Mouse (Mus musculus): ENCODE results near the gene Cx3cl1. TPM values are rescaled to one million over a fixed set of nuclear protein-coding genes. Genes with fewer than 3 reads are reported as not detected.

Gene Cx3cl1
- 1 to 10 TPM; 3.4 to 3.9 TPM for total RNA-seq (2021)

DNA sequence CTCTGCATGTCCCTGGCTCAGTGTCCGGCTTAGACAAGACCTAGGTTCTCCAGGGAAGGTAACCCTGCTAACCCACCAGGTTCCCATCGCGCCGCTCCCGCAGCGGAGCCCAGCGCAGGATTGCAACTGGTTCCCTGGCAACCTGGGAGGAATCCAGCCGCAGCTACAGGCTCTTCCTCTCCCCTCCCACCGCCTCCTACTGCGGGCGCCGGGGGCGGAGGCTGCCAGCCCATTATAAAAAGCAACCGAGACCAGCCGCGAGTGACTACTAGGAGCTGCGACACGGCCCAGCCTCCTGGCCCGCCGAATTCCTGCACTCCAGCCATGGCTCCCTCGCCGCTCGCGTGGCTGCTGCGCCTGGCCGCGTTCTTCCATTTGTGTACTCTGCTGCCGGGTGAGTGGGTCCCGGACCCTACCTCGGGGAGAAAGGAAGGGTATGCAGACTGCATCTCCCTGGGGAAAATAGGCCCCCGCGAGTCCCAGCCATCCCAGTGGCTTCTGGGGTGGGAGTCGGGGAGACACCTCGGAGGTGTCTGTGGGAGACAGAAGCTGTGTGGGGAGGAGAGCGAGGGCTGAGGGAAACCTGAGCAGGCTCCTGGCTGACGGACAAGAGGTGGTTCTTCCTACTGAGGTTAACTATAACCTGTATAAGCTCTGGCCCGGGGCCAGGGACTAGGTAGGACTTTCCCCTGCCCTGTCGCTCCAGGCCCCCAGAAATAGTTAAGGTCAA, at the start of gene Cx3cl1:
Gene Cx3cl1, plus strand, starts transcription at position 69 of the 730 bp plus-strand sequence.
- intact Hi-C loops (cut with DNase I), result loop anchor here (5.0 kb wide), 1 partner anchor 60 kb away; no protein-coding TSS in a partner anchor
- peak; percentile 73 to 75 for DNase-seq

DNA sequence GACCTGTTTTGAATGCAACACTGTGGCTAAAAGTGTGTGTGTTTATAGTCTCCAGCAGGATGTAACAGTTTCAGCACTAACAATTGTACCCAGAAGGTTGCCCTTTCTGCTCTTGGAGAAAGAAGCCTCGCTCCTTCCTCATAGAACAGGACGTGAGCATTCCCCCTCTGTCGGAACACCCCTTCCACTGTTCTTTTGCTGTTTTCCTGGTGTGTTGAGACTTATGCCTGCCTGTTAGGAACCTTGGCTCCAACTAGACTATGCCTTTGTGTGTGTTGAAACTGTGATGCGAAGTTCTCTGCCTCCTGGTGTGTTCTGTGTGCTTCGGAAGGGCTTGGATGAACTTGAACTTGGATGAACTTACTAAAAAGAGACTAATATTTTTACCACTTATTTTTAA, 45.8 kb upstream of the Cx3cl1 start:
- DNase-seq, result no peak
- intact Hi-C loops (cut with DNase I), result no loop called here

DNA sequence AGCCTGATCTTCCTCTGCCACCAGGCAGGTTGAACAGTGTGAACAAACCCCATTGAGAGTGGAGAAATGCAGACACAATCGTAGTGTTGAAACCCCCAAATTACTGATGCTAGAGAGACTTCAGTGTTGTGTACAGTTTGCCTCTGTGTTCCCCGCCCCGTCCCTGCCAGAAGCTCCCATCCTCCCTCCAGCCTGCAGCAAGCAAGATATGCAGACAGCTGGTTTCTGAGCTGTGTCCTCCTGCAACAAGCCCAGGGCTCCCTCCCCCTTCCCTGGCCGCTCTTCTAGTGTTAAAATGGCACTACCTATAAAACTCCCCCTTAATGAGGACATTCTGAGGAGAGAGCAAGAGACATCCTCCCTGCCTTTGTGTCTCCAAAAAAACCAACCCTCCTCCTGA, 42.5 kb upstream of the Cx3cl1 start:
- DNase-seq, result no peak
- intact Hi-C loops (cut with DNase I), result no loop called here

DNA sequence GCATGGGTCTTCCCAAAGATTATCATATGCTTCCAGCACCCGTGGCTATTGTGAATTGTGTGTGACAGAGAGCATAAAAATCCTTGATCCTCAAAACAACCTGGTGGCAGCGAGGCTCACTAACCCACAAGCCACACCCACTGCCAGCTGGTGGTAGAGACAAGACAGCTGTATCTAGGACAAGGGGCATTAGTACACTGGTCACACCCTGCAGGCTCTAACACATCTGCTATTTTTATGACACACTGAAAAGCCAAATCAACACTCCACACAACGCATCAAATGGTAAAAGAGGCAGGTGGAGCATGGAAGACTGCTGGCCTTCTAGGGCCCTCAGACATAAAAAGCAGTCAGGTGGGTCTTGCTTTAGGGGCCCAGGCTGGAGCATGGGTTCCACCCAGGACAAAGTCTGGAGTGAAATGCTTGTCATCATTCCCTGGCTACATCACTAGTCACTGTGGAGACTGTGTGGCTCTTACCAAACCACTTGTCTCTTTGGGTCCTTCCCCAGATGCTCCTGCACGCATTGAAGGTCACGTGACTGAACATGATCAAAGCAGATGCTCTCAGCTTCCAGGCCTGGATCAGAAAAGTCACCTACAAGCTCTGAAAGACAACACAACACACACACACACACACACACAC, 37.9 kb upstream of the Cx3cl1 start:
- intact Hi-C loops (cut with DNase I), result no loop called here
- peak in 1 of 2 experiments; percentile 11 for DNase-seq

DNA sequence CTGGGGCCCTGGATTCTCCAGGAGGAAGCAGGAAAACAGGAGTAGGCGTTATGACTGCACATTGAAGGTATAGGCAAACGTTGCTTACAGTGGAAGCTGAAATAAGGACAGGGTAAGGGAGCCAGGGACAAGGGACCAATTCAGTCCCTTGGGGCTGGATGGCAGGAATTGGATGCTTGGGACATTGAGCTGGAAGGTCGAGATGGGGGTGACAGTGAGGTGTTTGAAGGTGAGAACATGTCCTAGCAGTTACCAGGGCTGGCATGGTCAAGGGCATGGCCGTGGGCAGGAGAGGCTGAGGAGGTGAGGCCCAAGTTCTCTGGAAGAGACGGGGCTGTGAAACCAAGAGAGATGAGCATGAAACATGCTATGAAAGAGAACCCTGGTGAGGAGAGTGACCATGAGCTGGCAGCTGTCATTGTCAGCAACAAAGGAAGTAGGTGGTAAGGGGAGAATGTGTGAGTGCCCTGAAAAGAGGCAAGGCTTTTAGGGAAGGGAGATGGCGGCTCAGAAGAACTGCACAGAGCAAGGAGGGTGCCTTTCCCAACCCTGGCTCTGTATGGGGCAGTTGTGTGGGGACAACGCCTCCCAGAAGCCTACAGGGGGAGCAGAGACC, 37.0 kb upstream of the Cx3cl1 start:
- intact Hi-C loops (cut with DNase I), result no loop called here
- DNase-seq, result no peak

DNA sequence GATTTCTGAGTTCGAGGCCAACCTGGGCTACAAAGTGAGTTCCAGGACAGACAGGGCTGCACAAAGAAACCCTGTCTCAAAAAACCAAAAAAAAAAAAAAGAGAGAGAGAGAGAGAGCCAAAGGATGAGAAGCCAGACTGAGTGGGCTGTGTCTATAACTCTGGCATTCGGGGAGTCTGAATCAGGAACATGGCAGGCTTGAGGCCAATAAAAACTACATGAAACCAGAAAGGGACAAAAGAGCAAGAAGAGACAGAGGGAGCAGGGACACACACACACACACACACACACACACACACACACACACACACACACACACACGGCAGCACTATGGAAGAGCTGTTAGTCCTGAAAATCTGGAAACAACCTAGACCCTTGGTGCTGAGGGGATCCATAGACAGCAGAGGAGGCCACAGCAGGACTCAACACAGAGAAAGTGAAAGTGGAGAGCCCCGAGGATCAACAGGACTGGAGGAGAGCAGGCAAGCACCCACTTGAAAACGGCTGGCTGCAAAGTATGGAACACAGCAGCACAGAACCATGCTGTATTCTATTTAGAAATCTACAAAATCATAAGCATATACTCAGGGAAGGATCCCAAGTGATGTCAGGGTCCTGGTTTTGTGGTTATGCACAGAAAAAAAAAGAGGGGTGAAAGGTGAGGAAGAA, 36.2 kb upstream of the Cx3cl1 start:
- intact Hi-C loops (cut with DNase I), result no loop called here

DNA sequence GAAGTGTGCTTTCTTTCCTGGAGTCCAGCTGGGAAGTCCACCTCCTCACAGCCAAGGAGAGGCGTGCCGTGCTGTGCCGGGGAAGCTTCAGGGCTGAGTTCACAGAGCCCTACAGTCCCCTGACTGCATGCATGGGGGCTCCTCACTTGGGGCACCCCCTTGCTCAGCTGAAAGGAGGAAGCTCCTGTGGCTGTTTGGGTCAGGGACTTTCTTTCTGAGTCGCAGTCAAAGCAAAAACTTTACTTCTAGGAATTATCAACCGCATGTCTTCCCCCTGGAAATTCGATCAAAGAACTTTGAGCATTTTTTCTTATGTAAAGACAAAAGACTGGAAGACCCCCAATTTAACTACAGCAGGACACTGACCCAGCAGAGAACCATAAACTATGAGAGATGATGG, 32.0 kb upstream of the Cx3cl1 start:
- intact Hi-C loops (cut with DNase I), result no loop called here
- DNase-seq, result no peak

More for the DNA sequence above, 36.2 kb upstream of the Cx3cl1 start:
- DNase-seq, result peak; percentile 34 to 39

DNA sequence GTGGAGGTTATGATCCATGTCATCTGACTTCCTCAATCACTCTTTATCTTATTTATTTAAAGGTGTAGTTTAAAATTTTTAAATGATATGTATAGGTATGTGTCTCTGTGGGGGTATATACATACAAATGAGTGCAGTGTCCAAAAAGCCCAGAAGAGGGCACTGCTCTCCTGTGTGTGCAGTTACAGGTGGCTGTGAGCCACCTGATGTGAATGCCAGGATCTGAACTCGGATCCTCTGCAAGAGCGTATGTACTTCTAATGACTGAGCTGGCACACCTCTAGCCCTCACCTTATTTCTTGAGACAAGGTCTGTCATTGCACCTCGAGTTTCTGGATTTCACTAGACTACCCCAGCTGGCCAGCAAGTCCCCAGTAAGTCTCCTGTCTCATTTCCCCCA, 31.2 kb upstream of the Cx3cl1 start:
- intact Hi-C loops (cut with DNase I), result no loop called here
- DNase-seq, result no peak

DNA sequence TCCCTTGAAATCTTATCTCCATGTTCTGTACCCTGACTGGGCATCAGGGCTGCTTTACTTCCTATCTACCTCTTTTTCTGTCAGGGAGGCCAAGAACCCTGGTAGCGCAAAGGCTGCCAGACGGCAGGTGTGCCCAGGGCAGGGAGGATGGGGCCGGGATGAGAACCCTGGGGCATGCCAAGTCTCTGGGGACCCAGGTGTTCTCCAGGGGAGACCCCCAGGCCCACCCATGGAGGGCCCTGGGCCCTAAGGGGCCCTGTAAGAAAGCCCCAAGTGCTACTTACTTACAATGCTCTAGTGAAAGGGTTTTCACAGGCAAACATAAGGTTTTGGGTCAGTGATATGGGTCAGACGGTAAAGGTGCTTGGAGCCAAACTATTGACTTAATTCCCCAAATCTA, 30.1 kb upstream of the Cx3cl1 start:
- no peak for DNase-seq
- intact Hi-C loops (cut with DNase I), result no loop called here

DNA sequence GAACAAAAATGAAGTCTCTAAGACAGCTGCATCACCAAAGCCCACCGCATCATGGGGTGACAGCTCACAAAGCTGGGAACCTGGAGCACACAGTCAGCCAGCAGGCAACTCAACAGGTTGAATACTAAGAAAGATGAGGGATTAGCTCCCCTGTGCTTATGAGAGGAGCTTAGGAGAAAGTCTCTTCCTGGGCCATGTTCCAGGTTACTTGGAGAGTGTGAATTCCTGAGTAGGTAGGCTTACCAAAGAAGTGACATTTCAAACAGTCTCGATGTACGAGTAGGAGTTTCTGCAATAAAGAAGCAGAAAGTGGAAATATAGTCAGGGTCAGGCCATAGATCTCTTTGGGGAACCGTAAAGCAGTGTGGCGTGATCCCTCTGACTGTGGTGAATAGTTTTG, 27.3 kb upstream of the Cx3cl1 start:
- intact Hi-C loops (cut with DNase I), result no loop called here
- DNase-seq, result no peak

DNA sequence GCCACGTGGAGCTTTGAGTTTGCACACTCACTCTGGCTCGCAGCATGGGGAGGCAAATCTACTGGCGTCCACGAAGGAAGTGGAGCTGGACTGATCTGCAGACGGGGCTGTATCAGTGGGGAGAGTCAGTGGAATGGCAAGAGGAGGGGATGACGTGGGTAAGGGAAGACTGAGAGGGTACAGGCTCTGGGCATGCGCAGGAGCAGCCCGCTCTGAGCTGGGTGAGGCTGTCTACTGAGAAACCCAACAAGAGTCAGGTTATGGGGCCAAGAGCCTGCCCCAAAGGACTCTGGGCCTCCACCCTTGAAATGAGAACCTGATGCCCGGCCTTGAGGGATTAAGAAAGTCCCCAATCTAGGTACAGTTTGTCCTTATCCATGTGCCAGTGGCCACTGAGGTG, 26.8 kb upstream of the Cx3cl1 start:
- intact Hi-C loops (cut with DNase I), result no loop called here
- DNase-seq, result no peak

DNA sequence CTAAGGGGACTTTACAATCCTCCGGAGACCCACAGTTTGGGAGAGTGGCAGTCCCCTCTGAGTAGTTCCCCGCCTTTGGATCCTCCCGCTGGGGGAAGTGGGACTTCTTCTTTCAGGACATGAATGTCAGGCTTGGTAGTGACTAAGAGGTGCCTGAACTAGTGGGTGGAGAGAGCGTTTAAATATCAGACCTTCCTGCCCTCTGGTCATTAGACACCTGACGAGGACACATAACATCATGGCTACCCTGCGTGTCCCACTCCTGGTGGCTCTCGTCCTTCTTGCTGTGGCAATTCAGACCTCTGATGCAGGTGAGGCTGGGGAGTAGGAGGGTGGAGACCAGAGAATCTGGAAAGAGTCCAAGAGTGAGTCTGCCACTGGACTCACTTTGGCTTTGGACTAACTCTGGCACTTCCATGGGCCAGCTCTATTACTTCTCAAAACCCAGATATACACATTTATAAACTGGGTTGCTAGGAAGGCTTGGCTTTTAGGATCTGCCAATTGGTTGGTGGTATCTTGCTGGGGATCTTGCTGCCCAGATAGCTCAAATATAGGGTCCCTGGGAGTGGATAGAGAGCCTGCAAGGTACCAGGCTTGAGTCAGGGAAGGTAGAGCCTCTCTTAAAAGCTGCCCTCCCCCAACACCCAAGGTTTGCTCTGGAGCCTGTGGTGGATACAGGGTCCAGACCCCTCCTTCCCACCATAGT, 26.2 kb upstream of the Cx3cl1 start, which contains the start of gene Ccl22:
Gene Ccl22, plus strand, starts transcription at position 115 of the 709 bp plus-strand sequence.
- DNase-seq, result no peak
- intact Hi-C loops (cut with DNase I), result no loop called here

DNA sequence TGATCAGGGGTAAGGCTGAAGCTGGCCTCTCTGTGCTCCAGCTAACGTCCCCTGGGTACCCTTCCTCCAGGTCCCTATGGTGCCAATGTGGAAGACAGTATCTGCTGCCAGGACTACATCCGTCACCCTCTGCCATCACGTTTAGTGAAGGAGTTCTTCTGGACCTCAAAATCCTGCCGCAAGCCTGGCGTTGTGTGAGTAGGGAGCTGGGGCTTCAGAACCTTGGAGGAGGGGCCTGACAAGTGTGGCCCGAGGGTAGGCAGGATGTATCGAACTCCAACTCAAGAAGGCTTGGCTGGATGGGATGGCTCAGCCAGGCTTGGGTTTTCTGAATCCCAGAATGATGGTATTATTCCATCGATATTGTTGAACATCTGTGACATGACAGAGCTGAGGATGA, 25.0 kb upstream of the Cx3cl1 start:
- intact Hi-C loops (cut with DNase I), result no loop called here
- DNase-seq, result no peak

DNA sequence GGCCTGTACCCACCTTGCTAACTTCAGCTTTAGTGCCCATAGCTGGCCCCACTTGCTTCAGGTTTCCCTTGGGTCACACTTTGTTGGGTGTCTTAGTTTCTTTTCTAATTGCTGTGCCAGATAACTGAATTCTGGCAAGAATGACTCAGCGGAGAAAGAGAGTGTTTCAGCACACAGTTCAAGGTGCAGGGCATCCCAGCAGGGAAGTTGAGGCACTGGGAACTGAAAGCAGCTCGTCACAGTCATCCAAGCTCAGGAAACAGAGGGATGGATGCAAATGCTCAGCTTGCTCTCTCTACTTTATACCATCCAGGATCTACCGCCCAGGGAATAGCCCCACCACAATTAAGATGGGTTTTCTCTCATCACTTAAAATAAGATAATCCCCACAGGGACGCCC, 23.4 kb upstream of the Cx3cl1 start:
- DNase-seq, result no peak
- intact Hi-C loops (cut with DNase I), result no loop called here

DNA sequence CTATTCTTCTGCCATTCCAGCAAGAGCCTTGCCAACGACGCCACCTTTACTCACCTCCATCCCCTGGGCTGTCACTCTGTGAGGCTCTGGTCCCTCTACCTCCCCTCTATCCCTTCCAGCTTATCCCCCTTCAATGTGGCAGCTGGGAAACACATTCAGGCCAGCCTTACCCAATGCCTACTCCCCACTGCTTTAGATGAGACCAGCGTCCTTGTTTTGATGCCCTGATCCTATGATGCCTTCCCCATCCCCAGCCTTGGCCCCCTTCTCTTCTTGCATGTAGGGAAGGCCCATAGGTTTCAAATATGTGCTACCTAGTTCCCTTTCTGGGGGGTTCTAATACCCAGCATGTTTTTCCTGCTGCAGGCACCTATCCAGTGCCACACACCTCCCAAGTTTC, 21.9 kb upstream of the Cx3cl1 start:
- DNase-seq, result no peak
- intact Hi-C loops (cut with DNase I), result no loop called here

DNA sequence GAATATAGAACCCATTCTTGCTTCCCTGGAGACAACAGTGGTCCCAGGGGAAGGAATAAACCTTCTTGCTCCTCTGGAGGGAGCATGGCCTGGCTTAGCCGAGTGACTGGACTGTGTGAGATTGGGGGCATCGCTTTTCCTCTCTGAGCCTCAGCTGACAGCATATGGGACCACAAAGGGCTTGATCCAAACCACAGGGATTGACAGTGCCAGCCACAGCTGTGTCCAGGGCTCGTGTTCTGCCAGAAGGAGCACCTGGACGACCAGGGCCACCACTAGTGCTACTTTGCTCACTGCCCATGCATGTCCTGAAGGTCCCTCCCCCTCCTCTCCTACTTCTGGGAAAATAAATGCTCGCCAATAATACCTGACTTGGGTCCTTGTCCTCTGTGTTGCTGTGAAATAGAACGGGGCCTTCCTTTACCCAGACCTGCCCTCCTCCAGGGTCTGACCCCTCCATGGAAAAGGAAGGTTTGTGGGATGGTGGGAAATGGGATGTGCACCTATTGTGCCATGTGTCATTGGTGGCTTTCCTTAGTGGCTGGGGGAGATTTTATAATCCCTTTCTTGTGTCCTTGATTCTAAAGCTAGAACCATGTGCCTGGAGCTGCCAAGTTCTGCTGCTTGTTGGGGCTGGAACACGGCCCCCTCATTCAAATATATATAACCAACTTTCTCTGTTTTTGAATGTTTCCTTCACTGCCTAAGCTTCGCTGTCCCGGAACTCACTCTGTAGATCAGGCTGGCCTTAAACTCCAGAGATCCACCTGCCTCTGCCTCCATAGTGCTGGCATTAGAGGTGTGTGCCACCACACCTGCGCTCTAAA, 20.6 kb upstream of the Cx3cl1 start:
- no peak for DNase-seq
- intact Hi-C loops (cut with DNase I), result no loop called here

DNA sequence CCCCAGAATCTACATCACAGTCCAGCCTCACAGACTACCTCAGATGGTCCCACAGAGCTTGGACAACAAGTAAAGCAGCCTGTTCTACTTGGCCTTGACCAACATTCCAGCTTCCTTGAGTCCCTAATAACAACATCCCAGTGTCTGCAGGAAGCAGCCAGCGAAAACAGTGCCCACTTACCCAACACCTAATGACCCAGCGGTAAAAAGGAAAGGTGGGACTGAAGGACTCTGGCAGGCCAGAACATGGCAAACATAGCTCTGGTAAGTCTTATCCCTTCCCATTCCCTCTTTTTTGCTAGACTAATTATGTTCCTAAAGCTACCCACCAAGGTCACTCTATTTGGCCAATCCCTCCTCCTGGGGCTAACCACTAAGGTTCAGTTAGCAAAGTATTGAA, 17.8 kb upstream of the Cx3cl1 start:
- no peak for DNase-seq
- intact Hi-C loops (cut with DNase I), result no loop called here

DNA sequence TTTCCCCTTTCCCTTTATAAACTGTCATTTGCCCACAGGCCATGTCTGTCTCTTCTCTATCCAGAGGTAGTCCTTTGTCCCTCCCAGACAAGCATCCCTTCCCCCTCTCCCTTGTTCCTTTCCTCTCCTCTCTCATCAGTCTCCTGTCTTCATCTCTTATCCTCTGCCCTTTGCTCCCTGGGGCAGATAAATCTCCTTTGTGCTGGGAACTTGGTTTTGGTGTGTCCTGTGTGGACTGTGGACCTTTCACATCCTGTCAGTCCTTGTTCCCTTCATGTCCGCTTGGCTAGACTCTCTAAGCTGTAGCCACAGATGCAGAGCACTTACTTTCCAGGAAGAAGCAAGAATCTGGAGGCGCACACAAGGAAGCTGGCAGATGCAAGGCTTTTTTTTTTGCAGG, 17.3 kb upstream of the Cx3cl1 start:
- intact Hi-C loops (cut with DNase I), result no loop called here
- DNase-seq, result no peak

DNA sequence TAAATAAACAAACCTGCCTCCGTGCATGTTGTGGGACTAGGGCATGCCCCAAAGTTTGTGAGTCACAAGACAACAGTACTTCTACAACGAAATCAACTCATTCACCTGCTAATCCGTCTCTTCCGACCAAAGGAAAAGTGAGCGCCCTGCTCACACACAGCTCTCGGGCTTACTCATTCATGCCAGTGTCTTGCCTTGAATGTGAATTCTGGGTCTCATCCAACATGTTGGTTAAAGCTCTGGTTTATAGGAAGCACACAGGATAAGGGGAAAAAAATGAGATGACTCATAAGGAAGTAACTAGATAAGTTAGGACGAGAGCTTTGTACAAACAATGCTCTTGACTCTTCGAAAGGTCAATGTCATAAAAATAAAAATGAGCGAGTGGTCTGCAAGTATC, 4.8 kb upstream of the Cx3cl1 start:
- no peak for DNase-seq
- intact Hi-C loops (cut with DNase I), result no loop called here

DNA sequence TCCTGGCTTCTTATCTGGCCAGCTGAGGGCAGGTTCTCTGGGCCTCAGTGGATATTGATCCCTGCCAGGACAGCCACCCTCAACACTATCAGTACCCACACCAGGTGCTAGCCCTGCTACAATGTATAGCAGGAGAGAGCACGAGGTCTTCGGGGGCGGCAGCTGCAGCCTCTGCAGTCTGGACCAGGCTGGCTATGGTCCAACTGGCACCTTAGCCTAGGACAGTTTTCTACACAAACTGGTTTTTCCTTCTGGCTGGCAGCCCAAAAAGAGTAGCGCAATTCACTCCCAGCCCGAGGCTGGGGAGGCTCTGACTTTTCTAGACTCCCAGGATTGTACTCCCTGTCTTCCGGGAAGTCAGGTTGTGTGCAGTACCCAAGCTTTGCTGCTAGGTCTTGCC, 864 bp upstream of the Cx3cl1 start:
- peak in 1 of 2 experiments; percentile 20 for DNase-seq
- intact Hi-C loops (cut with DNase I), result loop anchor here (5.0 kb wide), 1 partner anchor 59 kb away; no protein-coding TSS in a partner anchor
